Mouse (Mus musculus): ENCODE data around the gene Gm45713.
"Not testable (repeated sequence)": the region's sequence is repeated elsewhere in the genome, so short reads cannot be mapped to it uniquely, and the experiment has no call there.

Gene Gm45713

DNA sequence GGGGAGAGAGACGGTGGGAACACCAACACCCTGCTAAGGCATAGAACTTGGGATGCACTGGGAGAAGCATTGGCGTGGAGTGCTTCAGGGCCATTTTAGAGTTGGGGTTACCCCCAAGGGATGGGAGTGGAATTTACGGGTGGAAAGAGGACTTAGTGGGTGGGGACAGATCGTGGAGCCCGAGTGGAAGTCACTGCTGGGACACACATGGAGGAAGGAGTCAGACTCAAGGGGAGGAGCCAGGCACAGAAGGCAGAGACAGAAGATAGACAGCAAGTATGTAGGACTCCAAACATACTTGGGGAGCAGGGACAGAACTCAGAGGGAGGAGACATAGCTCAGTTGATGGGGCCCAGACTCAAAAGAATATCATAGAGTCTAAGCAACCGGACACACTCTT lies 26.5 kb upstream of the Gm45713 start:
- no peak for DNase-seq

DNA sequence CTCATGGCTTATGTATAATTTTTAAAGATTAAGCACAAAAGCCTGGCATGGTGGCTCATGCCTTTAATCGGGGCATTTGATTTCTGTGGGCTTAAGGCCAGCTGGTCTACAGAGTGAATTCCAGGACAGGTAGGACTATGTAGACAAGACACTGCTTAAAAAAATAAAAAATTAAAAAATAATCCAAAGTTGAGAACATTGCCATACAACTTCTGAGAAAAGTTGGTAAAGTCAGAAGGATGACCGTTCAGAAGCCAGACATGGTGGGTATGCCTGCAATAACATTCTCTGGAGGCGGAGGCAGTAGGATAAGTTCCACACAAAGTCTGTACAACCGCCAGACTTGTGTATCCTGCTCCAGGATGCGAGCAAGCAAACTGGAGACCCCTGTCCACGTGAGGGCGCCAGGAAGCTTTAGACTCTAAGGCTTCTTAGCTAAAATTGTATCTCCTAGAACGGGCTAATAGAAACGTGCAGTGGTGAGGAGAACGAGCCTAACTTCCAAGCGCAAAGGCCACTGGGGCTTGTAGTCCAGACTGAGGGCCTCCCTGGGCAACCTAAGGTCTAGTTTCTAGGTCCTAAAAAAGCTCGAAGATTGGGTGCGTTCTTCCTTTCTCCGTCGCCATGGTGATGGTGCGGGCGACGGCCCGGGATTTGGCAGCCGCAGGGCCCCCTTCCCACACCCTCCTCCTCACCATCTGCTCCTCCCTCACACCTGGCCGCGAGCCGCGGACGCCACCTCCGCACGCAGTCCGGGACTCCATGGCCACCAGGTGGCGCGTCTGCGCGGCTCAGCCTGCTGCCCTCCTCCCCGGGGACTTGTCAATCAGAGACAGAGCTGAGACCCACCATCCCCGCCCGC lies 25.8 kb upstream of the Gm45713 start:
- DNase-seq = peak; percentile 84 to 89

DNA sequence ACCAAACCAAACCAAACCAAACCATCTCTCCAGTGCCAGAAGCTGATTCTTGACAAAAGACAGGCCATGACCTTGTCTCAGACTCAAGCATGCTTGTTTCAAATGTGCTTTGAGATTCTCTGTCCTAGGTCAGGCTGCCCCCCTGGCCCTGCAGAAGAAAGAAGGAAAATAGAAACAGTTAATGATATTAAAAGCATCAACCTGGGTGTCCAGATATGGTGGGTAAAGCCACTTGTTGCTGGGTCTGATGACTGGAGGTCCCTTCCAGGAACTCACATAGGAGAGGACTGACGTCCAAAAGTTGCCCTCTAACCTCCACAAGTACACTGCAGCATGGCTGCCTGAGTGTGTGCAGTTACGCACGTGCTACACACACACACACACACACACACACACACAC lies 24.8 kb upstream of the Gm45713 start:
- DNase-seq = no peak

DNA sequence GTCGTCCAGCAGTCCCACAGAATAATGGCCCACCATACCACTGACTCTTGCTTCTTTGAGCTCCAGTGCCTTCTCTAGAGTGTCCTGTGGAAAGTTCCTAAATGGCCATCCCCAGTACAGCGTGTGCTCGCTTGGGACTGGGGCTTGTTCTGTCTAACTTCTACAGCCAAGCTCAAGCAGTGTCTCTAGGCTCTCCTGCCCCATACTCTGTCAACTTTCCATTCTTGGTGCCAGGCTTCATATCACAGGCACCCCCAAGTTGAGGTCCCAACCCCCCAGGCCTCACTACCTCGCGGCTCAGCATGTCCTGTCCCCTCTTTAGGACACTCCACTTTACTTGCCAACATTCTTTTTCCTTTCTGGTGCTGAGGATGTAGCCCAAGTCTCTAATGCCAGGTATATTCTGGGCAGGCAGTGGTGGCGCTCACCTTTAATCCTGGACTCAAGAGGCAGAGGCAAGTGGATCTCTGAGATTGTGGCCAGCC lies 24.3 kb upstream of the Gm45713 start:
- DNase-seq = no peak

DNA sequence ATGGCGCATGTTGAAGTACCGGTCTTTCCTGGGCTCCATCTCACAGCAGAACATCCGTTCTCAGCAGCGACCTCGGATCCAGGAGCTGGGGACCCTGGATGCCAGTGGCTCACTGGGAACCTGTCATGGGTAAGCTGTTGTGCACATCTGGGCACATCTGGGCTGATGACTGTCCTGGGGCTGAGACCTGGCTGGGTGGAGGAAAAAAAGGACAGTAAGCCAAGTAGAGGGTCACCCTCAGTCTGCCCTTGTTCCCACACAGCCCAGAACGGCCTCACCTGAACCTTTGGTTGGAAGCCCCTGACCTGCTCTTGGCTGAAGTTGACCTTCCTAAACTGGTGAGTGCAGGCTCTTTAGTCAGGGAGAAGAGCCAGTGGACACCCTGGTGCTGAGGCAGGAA lies 23.0 kb upstream of the Gm45713 start:
- DNase-seq = no peak

DNA sequence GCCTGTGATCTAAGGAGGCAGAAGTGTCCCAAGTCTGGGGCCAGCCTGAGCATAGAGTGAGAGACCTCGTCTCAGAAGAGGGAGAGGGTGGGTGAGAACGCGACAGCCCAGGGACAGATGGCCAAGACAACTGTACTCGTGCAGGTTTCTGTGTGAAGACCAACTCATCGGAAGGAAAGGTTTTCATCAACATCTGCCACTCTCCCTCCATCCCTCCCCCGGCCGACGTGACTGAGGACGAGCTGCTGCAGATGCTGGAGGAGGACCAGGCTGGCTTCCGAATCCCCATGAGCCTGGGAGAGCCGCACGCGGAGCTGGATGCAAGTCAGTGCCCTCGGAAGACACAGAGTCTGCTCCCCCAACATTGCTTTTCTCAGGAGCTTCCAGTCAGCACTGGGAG lies 21.4 kb upstream of the Gm45713 start:
- no peak for DNase-seq

DNA sequence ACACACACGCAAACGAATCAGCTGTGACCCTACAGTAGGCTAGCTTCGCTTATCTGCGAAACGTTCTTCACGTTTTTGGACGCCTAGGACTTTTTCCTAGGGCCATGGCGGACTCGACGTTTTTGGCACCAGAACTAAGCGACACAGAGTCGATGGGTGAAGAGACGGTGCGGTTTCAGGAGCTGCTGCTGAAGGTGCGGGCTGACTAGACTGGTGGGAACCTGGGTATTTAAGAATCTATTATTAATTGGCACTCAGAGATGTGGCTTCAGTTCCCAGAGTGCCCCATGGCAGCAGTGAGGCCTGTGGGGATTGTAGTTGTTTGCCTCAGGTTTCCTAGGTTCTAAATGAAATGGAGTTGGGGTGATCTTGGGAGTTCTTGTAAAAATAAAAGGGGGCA lies 20.2 kb upstream of the Gm45713 start:
- DNase-seq = no peak

DNA sequence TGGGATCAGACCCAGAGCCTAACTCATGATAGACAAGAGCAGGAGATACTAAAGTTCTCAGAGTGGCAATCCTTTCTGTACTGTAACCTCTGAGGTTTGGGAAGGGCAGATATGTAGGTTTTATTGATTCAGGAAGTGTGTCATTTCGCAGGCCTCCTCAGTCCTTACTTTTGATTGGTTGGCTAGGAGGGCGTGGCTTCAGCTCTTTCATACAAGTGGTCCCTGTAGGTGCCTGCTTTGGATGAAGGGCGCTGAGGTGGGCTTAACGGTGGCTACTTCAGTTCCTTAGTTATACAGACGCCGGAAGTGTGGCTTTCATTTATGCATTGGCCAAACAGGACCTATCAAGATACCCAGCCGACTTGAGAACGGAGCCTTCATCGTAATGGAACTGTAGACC lies 19.6 kb upstream of the Gm45713 start:
- DNase-seq = no peak

DNA sequence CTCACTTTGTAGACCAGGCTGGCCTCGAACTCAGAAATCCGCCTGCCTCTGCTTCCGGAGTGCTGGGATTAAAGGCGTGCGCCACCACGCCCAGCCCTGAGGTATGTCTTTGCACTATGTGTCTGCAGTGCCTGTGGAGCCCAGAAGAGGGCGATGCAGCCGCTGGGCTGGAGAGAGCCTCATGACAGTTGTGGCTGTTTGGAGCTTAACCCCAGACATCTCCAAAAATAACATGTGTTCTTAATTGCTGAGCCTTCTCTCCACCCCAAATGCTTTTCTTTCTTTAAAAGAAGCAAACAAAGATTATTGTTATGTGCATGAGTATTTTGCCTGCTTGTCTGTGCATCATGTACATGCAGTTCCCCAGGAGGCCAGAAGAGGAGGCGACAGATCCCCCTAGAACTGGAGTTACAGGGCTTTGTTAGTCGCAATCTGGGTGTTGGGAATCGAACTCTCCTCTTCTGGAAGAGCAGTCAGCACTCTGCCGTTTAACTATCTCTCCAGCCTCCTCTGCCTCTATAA lies 19.0 kb upstream of the Gm45713 start:
- DNase-seq = peak in 1 of 2 experiments; percentile 48

DNA sequence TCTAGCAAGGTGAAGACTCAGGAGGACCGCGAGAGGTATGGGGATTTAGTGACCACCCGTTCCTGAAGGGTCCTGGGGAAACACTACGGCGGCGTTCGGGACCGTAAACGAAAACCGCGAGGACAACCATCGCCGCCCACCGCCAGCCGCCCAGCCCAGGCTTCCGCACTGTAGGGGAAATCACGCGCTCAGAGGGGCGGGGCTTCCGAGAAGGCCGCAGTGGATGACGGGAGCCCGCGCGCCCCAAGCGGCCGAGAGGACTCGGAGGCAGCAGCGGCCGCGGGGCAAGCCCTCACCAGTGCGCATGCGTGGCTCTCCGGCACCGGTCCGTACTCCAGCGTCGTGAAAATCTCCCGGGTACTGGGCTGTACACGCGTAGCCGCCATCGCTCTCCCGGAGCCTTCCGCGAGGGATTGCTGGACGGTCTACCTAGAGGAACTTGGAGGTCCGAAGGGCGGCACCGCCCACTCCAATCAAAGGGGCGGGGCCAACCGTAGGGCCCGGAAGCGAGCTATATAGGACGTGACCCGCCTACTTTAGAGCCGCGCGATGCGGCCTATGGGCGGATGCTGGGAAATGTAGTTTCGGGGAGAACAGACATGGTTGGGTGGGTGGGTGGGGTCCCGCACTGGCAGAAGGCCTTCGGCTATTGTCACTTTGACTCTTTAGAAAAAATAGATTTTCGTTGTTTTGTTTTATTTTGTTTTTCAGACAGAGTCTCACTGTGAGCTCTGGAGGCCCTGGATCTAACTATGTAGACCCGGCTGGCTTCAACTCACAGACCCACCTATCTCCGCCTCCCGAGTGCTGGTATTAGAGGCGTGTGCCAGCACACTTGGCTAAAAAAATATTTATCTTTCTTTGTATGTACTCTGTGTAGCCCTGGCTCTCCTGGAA lies 18.3 kb upstream of the Gm45713 start, which contains the start of the genes Pih1d1 and Aldh16a1:
Gene Pih1d1 (plus strand): TSS at position 208 of the 897 bp plus-strand sequence.
Gene Aldh16a1 (minus strand): TSS at position 489 of the 897 bp plus-strand sequence.
- peak; percentile 96 to 97 for DNase-seq

DNA sequence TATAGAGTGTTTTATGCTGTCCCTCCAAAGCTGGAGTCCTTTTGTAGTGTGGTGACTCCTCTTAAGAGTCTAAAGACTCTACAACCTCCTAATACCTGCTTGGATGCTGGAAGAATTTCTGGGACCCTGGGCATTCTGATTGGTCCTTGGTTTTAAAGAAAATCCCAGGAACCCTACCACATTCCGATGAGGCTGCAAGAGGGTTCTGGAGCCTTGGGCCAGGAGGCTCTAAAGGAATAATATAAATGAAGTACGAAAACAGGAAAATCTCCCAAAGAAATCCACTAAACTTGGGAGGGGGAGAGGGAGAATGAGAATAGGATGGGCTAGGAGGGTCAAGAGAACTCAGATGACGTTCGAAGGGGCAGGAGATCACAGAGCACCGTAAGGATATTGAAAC lies 17.6 kb upstream of the Gm45713 start:
- DNase-seq = no peak

DNA sequence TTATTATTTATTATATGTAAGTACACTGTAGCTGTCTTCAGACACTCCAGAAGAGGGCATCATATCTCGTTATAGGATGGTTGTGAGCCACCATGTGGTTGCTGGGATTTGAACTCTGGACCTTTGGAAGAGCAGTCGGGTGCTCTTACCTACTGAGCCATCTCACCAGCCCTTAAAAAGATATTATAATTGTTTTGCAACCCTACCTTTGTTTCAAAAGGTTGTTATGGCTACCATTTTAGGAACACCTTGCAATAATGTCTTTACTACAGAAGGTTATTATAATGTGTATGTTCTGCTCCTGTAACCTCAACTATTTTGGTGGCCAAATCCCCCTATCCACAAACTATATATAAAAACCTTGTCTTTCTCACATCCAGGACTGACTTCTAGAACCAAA lies 17.0 kb upstream of the Gm45713 start:
- DNase-seq = not testable (repeated sequence)

DNA sequence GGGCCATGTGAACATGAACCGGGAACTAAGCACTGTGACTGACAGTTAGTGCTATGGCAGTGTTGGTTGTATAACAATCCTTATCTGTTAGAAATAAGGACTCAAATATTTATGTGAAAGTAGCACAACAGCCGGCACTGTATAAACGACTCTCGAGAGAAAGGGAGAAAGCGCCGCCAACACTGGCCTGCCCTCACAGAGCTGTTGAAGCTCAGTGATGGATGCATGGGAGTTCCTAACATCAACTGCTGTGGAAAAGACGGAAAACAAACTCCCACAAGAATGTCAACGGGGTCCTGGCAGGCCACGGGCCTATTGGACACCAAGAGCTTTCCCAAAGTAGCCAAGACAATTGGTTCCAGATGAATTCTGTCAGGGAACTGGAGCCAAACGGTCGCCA lies 15.3 kb upstream of the Gm45713 start:
- DNase-seq = peak; percentile 62 to 68

DNA sequence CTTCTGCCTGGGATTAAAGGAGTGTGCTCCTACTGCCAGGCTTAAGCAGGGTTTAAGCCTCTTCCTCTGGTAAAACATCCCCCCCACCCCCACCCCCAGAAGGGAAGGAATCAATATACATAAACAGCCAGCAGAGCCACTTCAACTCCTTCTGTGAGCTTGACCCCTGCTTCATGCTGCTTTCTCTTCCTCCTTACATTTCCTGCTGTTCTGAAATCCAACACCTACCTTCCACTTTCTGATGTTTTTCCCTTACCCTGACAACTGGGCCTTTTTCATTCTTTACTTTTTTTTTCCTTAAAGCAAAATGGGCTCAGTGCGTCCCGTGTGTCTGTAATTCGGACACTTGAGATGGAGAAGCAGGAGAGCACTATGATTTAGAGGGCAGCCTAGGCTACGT lies 14.3 kb upstream of the Gm45713 start:
- no peak for DNase-seq

DNA sequence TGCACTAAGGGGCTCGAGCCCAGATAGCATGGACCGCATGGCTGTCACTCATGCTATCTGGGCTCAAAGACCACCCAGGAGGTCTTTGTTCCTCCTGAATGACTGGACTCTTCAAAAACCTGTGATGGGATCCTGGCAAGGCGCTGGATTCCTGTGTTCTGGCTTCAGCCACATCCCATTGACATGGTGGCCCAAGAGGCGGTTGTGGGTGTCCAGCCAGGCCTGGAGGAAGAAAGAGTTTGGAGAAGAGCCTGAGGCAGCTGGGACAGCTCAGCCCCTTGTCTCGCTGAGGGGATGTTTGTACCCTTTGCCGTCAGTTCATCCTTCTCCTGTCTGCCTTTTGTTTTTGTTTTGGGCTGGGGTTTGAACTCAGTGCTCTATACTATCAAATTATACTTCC lies 13.5 kb upstream of the Gm45713 start:
- peak in 1 of 2 experiments; percentile 53 for DNase-seq

DNA sequence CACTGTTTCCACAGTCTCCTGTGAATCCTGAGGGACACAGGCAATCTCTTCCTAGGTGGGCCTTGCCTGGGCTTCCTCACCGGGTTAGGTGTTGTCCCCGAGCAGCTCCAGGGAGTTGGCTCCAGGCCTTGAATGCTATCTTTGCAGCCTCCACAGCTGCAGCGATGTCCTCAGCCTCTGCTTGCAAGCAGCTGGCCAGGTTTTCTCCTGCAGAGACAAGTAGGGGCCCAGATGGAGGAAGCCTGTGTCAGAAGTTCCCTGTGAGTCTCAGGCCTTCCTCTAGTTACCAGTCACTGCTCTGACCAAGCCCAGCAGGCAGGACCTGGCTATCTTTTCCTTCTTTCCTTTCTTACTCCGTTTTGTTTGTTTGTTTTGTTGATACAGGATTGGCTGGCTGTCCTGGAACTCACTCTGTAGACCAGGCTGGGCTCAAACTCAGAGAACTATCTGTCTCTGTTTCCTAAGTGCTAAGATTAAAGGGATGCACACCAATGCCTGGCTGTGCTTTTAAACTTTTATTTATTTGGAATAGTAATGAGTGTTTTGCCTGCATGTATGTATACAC lies 12.6 kb upstream of the Gm45713 start:
- no peak for DNase-seq

DNA sequence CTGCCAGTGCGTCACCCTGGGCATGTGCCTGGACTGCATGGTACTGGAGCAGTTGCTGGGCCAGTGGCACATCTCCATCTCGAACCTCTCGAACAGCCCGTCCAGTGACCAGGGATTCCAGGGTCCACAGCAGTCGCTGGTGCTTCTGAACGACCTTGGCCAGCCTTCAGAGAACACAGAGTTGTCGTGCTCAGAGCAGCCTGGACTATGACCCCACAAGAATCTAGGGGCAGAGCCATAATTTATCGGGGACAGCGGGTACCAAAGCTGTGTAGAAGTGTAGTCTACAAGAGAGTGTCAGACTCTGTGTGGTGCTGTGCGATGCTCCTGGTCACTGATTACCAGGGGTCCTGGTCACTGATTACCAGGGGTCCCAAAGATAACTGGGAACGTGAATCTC lies 11.9 kb upstream of the Gm45713 start:
- no peak for DNase-seq

DNA sequence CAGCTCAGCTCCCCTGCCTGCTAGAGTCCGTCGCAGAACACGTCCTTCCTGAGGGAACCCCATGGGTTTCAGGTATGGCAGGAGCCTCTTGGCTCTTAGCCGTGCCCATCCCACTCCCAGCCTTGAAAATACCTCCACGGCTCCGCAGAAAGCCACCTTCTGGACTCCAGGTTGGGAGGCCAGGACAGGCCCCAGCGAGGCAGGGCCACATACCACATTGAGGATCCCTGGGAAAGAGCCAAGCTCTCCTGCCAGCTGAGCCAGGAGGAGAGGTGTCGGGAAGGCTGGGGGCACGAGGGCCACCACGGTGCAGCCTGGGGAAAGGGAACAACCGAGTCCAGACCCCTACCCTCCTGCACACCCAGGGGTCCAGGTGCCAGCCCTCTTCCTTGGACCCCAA lies 11.2 kb upstream of the Gm45713 start:
- no peak for DNase-seq

DNA sequence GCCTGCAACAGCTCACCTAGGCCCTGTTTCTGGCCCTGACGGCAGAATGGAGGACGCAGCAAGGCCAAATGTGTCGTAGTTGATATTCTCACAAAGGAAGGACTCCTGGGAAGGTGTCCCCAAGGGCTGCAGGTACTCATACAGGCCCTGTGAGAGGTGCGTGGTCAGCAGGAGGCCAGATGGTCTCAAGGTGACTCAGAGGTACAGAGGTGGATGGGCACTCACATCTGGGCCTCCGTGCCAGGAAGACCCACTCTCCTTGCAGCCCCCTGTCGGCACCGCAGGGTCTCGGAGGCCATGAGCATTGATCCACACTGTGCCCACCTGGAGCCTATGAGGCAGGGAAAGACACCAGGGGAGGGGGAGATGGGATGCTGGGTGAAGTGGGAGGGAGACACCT lies 9.4 kb upstream of the Gm45713 start:
- DNase-seq = no peak

DNA sequence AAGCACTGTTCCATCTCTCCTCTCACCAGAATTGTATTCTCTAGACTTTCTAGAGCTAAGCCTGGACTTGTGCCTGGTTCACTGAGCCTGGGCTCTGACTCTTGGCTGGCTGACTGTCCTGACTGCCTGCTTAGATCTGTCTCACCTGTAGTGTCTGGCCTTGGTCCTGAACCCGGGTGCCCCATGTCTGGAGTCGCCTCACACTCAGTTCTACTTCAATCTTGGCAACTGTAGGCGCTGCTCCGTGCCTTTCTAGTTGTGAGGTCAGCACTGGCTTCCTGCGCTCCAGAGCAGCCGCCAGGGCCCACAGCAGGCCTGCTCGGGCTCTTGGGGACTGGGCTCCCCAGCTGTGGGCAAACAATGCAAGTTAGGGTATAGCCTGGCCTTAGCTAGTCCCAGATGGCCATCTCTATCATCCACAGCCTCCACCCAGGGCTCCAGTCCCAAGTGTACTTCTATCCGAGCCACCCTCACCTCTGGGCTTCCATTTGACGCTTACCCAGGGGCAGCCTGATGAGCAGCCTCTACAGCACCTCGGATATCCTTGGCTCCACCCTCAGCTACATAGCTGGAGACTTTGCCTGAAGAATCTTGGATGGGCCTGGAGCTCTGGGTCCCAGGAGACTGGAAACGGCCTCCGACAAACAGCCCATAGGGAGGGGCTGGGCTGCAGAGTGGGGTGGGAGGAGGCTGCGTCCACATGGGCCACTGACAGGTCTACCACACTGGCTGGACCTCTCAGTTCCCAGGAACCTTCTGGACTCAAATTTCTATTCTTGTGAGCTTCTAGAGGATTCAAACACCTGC lies 8.5 kb upstream of the Gm45713 start:
- DNase-seq = peak in 1 of 2 experiments; percentile 45

DNA sequence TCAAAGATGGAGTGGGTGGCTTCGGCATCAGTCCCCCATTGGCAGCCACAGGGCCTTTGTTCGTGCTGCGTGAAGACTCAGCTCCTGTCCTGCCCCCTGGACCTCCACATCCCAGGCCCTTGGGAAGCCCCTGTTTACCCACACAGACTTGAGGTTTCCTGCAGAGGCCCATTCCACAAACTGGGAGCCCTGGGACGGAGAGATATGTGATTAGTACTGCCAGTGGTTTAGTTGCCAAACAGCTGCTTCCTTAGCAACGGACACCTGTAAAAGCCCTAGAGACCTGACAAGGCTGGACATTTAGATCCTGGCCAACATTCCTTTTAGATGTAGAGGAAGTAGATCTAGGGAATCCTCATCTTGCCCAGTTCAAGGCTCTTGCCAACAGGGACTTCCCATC lies 5.9 kb upstream of the Gm45713 start:
- DNase-seq = no peak

DNA sequence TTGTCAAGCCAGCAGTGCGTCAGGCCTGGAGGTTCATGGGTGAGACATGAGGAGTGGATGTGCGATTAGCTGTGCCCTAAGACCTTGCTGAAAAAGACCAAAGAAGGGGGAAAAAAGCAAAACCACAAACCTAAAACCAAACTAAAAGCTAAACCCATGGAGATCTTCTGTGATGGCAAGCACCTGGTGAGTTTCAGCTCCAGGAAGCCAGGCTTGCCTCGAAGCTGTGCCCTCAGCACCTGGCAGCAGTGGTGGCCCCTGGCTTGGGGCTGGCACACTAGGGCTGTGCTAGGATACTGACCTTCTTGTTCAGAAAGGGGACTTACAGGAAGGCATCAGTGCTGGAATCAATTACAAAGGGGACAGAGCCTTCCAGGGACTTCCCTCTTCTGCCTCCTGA lies 5.3 kb upstream of the Gm45713 start:
- DNase-seq = no peak
